Mouse (Mus musculus): ENCODE measurements at regions not wholly inside any gene's neighbourhood (a gene's known extent, or its start where the extent isn't known, plus 50 kb on each side); places are given as distances from the start of the nearest gene placed in this dataset.

DNA sequence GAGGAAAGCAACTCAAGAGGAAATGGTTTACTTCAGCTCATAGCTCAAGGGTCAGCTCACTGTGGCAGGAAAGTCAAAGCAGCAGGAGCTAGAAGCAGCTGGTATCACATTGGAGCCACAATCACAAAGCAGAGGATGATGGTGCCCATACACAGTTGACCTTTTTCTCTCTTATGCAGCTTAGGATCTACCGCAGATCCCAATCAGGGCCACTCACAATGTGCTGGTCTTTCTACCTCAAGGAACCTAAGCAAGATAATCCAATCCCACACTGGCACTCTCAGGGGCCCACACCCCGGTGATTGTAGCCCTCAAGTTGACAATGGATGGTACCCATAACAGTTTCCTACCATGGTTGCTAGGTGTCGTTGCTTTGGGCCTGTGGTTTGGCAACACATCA, 55.6 kb upstream of the Gm11983 start:
- Histone ChIP-seq H3K36me3 (no peaks in the 10 kb centered on the region), H3K9ac (no peak overlapping the region), H3K27me3 (no peaks in the 10 kb centered on the region), H3K9me3 (replicated peaks) (no peaks in the 10 kb centered on the region), H3K27ac (no peak overlapping the region), H3K4me1 (peaks cover 13% of the 10 kb centered on the region), H3K4me2 (no peak overlapping the region), H3K4me3 (replicated peaks) (no peak overlapping the region)
- 91% methylated on average over 3 of the region's 3 CpGs for WGBS
- ATAC-seq (replicated peaks; ENCODE audit: low FRiP score) = no peak

DNA sequence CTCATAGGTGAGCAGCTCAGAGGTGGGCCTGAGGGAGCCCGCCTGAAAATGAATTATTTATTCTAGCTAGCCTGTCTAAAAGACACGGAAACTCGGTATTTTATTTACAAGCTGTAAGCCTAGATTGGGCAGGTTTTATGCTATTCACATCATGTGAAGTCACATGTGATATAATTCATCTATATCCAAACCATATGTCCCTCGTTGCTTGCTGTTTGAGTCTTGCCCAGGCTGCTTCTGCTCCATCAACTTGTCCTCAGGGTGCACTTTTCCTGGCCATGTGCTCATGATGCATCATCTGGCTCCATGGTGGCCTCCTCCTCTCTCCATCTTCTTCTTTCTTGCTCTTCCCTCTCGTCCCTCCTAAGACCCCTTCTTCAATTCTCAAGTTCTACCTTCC, 53.0 kb upstream of the Gm11983 start:
- Histone ChIP-seq H3K4me3 (replicated peaks) (no peak overlapping the region), H3K4me1 (peaks cover 7% of the 10 kb centered on the region), H3K27ac (no peak overlapping the region), H3K9me3 (replicated peaks) (no peaks in the 10 kb centered on the region), H3K27me3 (no peaks in the 10 kb centered on the region), H3K4me2 (no peak overlapping the region), H3K36me3 (no peaks in the 10 kb centered on the region), H3K9ac (no peak overlapping the region)
- ATAC-seq (replicated peaks; ENCODE audit: low FRiP score) = no peak
- WGBS = 72% methylated on average over 5 of the region's 5 CpGs

DNA sequence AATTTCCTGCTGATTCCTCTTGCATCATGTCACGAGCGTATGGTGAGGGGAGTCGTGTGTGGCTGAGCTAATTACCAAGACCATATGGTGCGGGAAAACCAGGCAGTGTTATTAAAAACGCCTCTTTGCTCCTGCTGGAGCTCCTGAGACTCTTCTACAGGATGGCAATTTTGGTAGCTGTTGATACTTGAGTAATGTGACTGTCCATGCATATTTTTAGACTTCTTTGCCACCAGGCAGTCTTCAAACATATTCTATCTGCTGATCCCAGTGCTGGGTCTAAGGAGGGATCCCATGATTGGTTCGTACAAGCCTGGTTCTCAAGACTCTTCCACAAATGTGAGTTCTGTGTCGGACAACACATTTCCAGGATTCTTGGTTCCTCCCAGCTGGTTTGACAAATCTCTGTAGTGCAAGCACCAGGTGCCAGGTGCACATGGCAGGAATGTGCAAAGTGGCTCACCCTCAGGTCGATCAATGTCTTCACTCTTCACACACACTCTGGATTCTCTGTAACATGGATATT, 52.3 kb upstream of the Gm11983 start:
- H3K27me3 ChIP-seq = no peaks in the 10 kb centered on the region
- H3K4me3 ChIP-seq (replicated peaks) = no peak overlapping the region
- no peak overlapping the region for H3K27ac ChIP-seq
- H3K4me1 ChIP-seq = peaks cover 3% of the 10 kb centered on the region
- H3K4me2 ChIP-seq = no peak overlapping the region
- H3K9me3 ChIP-seq (replicated peaks) = no peaks in the 10 kb centered on the region
- H3K36me3 ChIP-seq = no peaks in the 10 kb centered on the region
- no peak for ATAC-seq (replicated peaks; ENCODE audit: low FRiP score)
- 72% methylated on average over 8 of the region's 8 CpGs for WGBS
- H3K9ac ChIP-seq = no peak overlapping the region

DNA sequence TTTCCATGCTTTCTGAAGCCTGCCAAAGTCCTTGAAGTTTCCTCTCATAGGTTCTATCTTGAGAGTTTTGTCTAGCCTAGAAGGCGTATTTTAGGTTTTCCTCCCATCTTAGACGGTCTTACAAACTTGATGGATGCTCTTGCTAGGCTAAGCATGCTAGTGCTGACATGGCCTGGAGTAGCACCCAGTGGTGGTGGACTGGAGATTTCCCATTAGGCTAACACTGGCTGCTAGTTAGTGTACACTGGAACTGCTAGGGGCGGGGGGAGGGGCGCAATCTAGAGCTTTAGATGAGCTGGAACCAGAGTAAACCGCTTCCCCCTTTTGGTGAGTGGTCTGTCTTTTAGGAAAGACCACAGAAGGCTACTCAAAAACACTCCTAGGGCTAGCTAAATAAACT, 51.7 kb upstream of the Gm11983 start:
- Histone ChIP-seq H3K27ac (no peak overlapping the region), H3K9ac (no peak overlapping the region), H3K27me3 (no peaks in the 10 kb centered on the region), H3K4me1 (no peaks in the 10 kb centered on the region), H3K4me3 (replicated peaks) (no peak overlapping the region), H3K36me3 (no peaks in the 10 kb centered on the region), H3K9me3 (replicated peaks) (no peaks in the 10 kb centered on the region), H3K4me2 (no peak overlapping the region)
- ATAC-seq (replicated peaks; ENCODE audit: low FRiP score) = no peak
- WGBS = 87% methylated on average over 5 of the region's 5 CpGs

Measured in kidney, embryonic 15.5 days (tissue).